Mouse (Mus musculus) embryonic fibroblast, embryonic 13.5 days (primary cell): ENCODE results near the gene Ryr2. TPM values are rescaled to one million over a fixed set of nuclear protein-coding genes. Genes with fewer than 3 reads are reported as not detected.
"Not testable (repeated sequence)": the region's sequence is repeated elsewhere in the genome, so short reads cannot be mapped to it uniquely, and the experiment has no call there.

Experiments used
- H3K27ac ChIP-seq: 2 replicates; pipeline ENCODE4 v1.5.1; 2012; ENCODE audit warnings: low read length, control low read depth, inconsistent platforms; ENCODE audit not compliant: insufficient read depth
- H3K4me1 ChIP-seq: 2 replicates; pipeline ENCODE4 v1.6.1; 2011; ENCODE audit warnings: low read length; ENCODE audit not compliant: control insufficient read depth, insufficient read depth
- H3K4me3 ChIP-seq: 2 replicates; pipeline ENCODE4 v1.5.1; 2011; ENCODE audit warnings: mild to moderate bottlenecking, control low read depth, low read length; ENCODE audit not compliant: insufficient read depth
- CTCF ChIP-seq: IDR thresholded peaks from 2 replicates; pipeline ENCODE4 v1.5.1; 2011; ENCODE audit warnings: mild to moderate bottlenecking, control low read depth, low read length, moderate library complexity, borderline replicate concordance; ENCODE audit not compliant: insufficient read depth
- POLR2A ChIP-seq: IDR thresholded peaks from 2 replicates; pipeline ENCODE4 v1.6.1; 2011; ENCODE audit warnings: low read depth, mild to moderate bottlenecking, control low read depth, low read length, moderate library complexity
- polyA plus RNA-seq: library from polyadenylated mRNA; stranded (reverse); fragments of >200 nt; gene quantifications from 2 replicates; pipeline ENCODE4 v1.2.4, GENCODE M21; 2011; ENCODE audit warnings: low read depth; ENCODE audit not compliant: missing spikeins, insufficient read length

The Ryr2 gene
- polyA plus RNA-seq, 1 experiment: 0.14 TPM

DNA sequence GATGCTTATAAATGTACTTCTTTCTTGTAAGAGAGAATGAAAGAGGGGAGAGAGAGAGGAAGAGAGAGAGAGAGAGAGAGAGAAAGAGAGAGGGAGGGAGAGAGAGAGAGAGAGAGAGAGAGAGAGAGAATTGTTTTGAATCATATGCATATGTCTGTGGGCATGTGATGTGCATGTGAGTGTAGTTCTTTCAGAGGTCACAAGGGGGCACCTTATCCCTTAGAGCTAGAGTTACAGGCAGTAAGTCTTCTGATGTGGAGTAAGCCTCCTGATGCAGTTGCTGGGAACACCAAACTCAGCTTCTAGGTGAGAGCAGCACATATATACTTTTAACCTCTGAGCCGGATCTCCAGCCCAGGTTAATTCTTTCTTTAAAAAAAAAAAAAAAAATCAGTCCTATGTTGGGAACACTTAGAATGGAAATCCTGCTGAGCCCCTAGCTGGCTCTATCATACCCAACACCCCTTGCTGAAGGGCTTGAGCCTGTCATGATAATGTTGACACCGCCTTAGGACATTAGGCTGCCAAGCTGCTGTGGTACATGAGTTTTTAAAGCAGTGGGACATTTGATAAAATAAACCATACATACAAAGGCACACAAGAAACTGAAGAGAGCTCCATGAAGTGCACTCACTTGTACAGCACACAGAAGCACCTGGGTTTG lies 281.1 kb downstream of the Ryr2 start:
- Histone ChIP-seq H3K4me1 (no peaks in the 10 kb centered on the region), H3K27ac (no peak overlapping the region), H3K4me3 (no peak overlapping the region)
- TF ChIP-seq POLR2A (no peak), CTCF (no peak)

DNA sequence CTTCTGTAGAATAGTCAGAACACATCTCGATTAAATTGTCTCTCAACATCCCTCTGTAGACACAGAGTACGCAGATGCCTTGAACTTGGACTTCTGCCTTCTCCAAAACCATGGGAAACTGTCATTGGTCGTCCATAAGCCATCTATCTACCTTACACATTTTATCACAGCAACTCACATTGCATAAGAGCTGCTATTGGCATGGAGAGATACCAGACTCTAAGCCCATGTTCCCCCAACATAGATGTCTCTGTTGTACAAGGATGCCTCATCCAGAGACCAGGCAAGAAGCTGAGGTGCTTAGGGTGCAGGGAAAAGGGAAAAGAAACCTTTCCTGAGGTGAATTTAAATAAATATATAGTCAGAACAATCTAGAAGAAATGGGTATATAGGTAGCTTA lies 288.0 kb downstream of the Ryr2 start:
- Histone ChIP-seq H3K4me1 (no peaks in the 10 kb centered on the region), H3K27ac (no peak overlapping the region), H3K4me3 (no peak overlapping the region)
- TF ChIP-seq POLR2A (no peak), CTCF (no peak)

DNA sequence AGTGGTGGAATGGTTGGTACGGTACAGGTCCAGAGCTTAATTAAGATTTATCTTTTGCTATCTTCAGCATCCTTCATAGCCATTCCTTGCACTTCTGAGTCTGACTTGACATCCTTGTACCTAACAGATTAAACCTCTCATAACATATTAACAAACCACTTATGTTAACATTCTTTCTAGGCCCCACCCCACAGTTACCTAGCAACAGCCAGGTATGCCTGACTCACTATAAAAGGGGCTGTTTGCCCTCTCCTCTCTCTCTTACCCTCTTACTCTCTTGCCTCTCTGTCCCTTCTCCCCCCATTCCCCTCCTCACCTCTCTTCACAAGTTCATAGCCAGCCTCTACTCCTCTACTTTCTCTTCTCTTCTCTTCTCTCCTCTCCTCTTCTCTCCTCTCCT lies 297.4 kb downstream of the Ryr2 start:
- not testable (repeated sequence) for H3K4me1 ChIP-seq, H3K27ac ChIP-seq, H3K4me3 ChIP-seq

DNA sequence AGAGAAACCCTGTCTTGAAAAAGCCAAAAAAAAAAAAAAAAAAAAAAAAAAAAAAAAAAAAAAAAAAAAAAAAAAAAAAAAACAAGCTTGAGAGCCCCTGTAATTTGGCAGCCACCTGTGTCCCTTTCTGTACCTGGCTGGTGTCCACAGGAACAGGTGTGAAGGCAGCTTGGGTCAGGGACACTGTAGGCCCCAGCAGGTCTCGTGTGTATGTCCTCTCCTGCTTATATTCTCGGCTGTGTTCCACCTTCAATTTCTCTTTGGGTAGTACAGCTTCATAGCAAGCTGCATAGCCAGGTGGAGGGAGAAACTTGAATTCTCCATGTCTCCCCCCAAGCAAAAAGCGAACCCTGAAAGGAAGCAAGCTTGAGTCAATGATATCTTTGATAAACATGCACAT lies 314.2 kb downstream of the Ryr2 start:
- H3K27ac ChIP-seq: no peak overlapping the region
- no peak for TF ChIP-seq CTCF
- no peak for TF ChIP-seq POLR2A
- no peak overlapping the region for H3K4me3 ChIP-seq
- H3K4me1 ChIP-seq: no peaks in the 10 kb centered on the region

DNA sequence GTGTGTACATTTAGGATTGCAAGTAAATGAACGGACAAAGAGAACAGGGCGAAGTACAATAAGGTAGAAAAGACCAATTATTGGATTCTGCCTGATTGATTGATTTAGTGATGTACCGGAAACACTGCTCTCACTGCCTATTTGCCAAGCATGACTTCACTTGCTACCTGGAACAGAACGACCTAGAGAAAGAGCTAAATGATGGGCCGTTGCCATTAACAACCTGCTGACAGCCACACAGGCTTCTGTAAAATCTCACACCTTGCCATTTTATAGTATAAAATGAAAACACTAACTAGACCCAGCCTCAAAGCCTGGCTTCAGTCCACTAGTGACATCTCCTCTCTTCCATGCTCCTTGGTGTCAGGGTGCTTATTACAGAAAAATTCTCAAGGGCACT lies 316.2 kb downstream of the Ryr2 start:
- H3K27ac ChIP-seq: no peak overlapping the region
- no peak overlapping the region for H3K4me3 ChIP-seq
- TF ChIP-seq CTCF (no peak), POLR2A (no peak)

DNA sequence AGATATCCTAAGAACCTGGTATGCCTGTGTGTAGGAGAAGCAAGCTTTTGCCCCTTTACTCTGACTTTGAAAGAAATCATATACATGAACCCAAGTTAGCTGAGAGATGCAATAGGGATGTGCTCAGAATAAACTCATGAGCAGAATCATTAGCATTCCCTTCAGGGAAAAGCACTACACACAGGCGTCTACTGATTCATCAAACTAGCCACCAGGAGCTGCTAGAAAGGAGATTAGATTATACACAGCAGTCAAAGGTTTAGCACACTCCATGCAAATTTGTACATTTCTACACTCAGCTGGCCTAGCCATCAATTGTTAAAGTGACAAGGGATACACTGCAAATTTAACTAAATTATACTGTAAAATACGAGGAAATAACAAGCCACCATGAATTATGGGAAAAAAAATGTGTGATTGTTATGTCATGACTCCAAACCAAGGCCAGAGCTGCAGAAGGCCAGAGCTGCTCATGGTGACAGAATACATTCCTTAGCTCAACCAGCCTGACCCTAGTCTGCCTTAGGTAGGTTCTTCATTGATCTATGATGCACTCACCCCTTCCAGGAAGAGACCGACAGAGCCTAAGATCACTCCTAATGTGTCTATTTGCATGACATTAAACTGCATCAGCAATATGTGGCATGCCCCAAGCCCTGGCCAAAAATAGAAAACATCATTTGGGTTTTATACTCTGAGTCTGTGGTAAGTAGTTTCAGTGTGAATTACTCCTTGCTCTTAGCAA lies 324.2 kb downstream of the Ryr2 start:
- TF ChIP-seq CTCF (no peak), POLR2A (no peak)
- H3K4me3 ChIP-seq: no peak overlapping the region
- no peak overlapping the region for H3K27ac ChIP-seq
- H3K4me1 ChIP-seq: no peaks in the 10 kb centered on the region

More for the DNA sequence above, 316.2 kb downstream of the Ryr2 start:
- no peaks in the 10 kb centered on the region for H3K4me1 ChIP-seq

DNA sequence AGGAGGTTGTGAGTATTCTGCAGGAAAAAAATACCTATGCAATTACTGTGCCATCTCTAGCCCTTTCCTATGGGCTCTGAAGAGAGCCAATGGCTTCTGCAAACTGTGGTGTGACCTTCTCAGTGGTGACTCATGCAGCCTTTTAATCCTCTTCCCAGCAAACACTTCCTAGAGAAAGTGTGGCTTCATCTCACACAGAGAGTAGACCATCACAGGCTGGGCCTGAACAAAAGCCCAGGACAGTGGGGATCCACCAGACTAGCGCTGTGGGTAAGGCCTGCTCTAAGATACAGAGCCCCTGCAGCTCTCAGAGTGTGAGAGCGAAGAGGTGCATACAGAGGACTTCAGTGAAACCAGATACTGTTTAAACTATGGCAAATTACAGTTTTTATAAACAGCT lies 325.7 kb downstream of the Ryr2 start:
- Histone ChIP-seq H3K4me1 (no peaks in the 10 kb centered on the region), H3K27ac (no peak overlapping the region), H3K4me3 (no peak overlapping the region)
- no peak for TF ChIP-seq CTCF
- TF ChIP-seq POLR2A: no peak

DNA sequence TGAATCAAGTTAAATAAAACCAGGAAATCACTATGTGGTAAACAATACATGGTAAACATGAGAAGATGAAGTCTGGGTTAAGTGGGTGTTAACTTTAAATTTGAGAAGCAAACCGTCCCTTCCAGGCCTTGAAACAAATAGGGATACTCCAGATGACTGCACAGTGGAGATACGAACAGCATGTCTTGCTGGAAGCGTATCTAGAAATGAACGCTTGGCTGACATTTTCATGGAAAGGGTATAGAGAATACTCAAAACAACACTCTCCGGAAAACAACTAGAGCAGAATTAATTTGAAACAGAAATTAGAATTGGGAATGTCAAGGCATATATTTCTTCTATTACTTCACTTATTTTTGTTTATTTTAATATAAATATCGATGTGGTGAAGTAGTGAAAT lies 329.0 kb downstream of the Ryr2 start:
- Histone ChIP-seq H3K27ac (no peak overlapping the region), H3K4me3 (no peak overlapping the region), H3K4me1 (no peaks in the 10 kb centered on the region)
- TF ChIP-seq CTCF (no peak), POLR2A (no peak)

DNA sequence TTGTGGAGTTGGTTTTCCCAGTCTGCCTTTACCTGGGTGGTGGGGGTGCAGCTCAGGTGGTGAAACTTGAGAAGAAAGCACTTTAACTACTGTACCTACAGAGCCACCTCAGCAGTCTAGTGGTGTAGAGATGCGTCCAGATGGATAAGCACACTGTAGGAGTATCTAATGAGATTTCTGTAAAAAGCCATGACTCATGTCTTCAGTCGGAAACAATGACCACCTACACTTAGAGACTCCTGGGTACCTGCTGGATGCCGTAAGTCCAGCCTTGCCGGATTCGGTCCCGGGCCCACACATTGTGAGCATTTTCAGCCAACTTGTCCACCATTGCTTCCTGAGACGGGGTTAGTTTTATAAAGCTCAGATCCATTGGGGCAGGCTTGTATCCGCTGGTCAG lies 334.6 kb downstream of the Ryr2 start:
- Histone ChIP-seq H3K4me3 (no peak overlapping the region), H3K27ac (no peak overlapping the region), H3K4me1 (no peaks in the 10 kb centered on the region)
- TF ChIP-seq POLR2A: no peak
- no peak for TF ChIP-seq CTCF

DNA sequence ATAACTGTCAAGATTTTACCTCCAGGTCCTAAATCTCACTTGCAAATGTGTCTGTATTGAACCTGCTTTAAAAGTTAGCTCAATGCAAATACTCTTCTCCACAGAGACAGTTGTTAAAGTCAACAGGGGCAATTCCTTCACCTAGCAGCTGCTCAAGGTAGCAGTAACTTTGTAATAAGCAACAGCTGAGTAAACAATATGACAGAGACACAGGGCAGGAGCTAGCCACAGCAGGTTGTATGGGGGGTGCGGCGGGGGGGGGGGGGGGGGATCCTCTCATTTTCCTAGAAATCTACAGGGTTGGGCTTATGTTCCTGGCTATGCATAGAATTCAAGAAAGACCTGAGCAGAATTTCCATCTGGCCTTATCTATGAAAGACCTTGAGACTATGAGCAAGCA lies 339.8 kb downstream of the Ryr2 start:
- Histone ChIP-seq H3K27ac (no peak overlapping the region), H3K4me3 (no peak overlapping the region), H3K4me1 (no peaks in the 10 kb centered on the region)
- TF ChIP-seq CTCF: no peak
- TF ChIP-seq POLR2A: no peak
